ENCODE assay signal across 9 mouse cellular contexts in the genomic region with DNA sequence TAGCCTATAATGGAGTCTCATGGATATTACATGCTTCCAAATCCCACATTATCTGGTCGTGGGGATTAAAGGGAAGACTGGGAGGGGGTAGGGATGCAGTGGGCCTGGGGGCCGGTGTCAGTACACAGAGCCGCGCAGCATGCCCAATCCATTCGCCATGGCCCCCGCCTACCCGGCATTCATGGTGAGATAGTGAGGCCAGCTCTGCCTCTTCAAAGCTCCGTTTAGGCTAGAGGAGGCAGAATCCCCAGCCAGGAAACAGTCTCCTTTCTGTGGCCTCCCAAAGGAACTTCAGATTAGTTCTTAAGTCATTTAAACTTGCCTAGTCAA. TPM values are rescaled to one million over a fixed set of nuclear protein-coding genes. Genes with fewer than 3 reads are reported as not detected.
DNase-seq lines count a peak whose midpoint lies in the region; ATAC-seq and TF ChIP-seq lines count a peak whose summit lies in the region.
"Had no signal": no experiment of that assay in that cellular context is flagged by ENCODE, and none has a peak within 500 bp of the region (broad histone marks: within the 10 kb centered on the region; RNA-seq: fewer than 3 reads in every experiment).

No protein-coding gene starts in this region.

- 0 out of 2 replicates have a peak, but pooled peaks have one; percentile 13 for ATAC-seq in heart, postnatal 0 days (ENCODE audit: insufficient read depth, low read depth)
- no peak for ATAC-seq in hindbrain, embryonic 13.5 days (ENCODE audit: low FRiP score)
- ATAC-seq in neural tube, embryonic 11.5 days (ENCODE audit: insufficient read depth, low FRiP score, low TSS enrichment): peak; percentile 83

- no peaks in the 10 kb centered on the region for H3K9me3 ChIP-seq in heart, postnatal 0 days (replicated peaks; ENCODE audit: control insufficient read depth, low read length)
- no peaks in the 10 kb centered on the region for H3K9me3 ChIP-seq in hindbrain, embryonic 13.5 days
- H3K9me3 ChIP-seq in neural tube, embryonic 11.5 days (ENCODE audit: control insufficient read depth, low read length): no peaks in the 10 kb centered on the region

- H3K27me3 ChIP-seq in heart, postnatal 0 days (ENCODE audit: control insufficient read depth, insufficient read depth, low read length): no peaks in the 10 kb centered on the region
- peaks cover 30% of the 10 kb centered on the region for H3K27me3 ChIP-seq in hindbrain, embryonic 13.5 days
- H3K27me3 ChIP-seq in neural tube, embryonic 11.5 days (ENCODE audit: control insufficient read depth, insufficient read depth, low read length): peaks cover 35% of the 10 kb centered on the region

- H3K4me1 ChIP-seq in heart, postnatal 0 days (ENCODE audit: control insufficient read depth, insufficient read depth): 0 out of 2 replicates have a peak, but pooled peaks cover 15% of the 10 kb centered on the region
- peaks cover 74% of the 10 kb centered on the region for H3K4me1 ChIP-seq in hindbrain, embryonic 13.5 days (replicated peaks)
- peaks cover 34% of the 10 kb centered on the region for H3K4me1 ChIP-seq in neural tube, embryonic 11.5 days (ENCODE audit: control insufficient read depth, insufficient read depth, low read length)

- WGBS in heart, postnatal 0 days: 29% methylated on average over 8 of the region's 8 CpGs
- 20% methylated on average over 8 of the region's 8 CpGs for WGBS in hindbrain, embryonic 13.5 days
- WGBS in neural tube, embryonic 11.5 days: 21% methylated on average over 8 of the region's 8 CpGs

- no peak for TF ChIP-seq EP300 in heart, postnatal 0 days (IDR thresholded peaks at IDR 0.05; ENCODE audit: low read depth)

- no peak for TF ChIP-seq CTCF in heart, postnatal 0 days (IDR thresholded peaks at IDR 0.05; ENCODE audit: low read depth)

- peak overlapping the region; percentile 32; the same call in 1 of the 2 replicates for H3K4me2 ChIP-seq in heart, postnatal 0 days (ENCODE audit: low read depth, low read length)
- no peak overlapping the region; the same call in 1 of the 2 replicates for H3K4me2 ChIP-seq in hindbrain, embryonic 13.5 days
- no peak overlapping the region for H3K4me2 ChIP-seq in neural tube, embryonic 11.5 days (ENCODE audit: low read depth)
- H3K4me2 ChIP-seq: lung, embryonic 14.5 days had no signal

- H3K4me3 ChIP-seq in heart, postnatal 0 days (ENCODE audit: low read depth, low read length): no peak overlapping the region
- H3K4me3 ChIP-seq in hindbrain, embryonic 13.5 days: no peak overlapping the region
- H3K4me3 ChIP-seq in neural tube, embryonic 11.5 days (ENCODE audit: low read depth, low read length): no peak overlapping the region

- H3K27ac ChIP-seq in heart, postnatal 0 days (ENCODE audit: low read depth): peak overlapping the region; percentile 70
- H3K27ac ChIP-seq in hindbrain, embryonic 13.5 days: peak overlapping the region; percentile 91
- 0 out of 2 replicates have a peak overlapping the region, but pooled peaks have one; percentile 39 for H3K27ac ChIP-seq in neural tube, embryonic 11.5 days (ENCODE audit: low read depth, low read length)

- DNase-seq in heart, postnatal 0 days (ENCODE audit: low spot score): no peak
- DNase-seq in heart, postnatal 10 days: no peak
- peak; percentile 69 for DNase-seq in embryo, embryonic 9.5 days (ENCODE audit: extremely low spot score)
- DNase-seq in neural tube, embryonic 11.5 days (ENCODE audit: low spot score): peak; percentile 81
- DNase-seq in frontal cortex, adult 2 months (ENCODE audit: extremely low spot score in 1 of 2, low spot score in 1 of 2): no peak
- no peak for DNase-seq in thymus, postnatal 25 days
- DNase-seq: heart, postnatal 36 days; lung, embryonic 14.5 days had no signal

- no peak overlapping the region for H3K9ac ChIP-seq in heart, postnatal 0 days (replicated peaks; ENCODE audit: low read depth, low read length)
- peak overlapping the region; percentile 1; the same call in 1 of the 2 replicates for H3K9ac ChIP-seq in hindbrain, embryonic 13.5 days
- H3K9ac ChIP-seq in neural tube, embryonic 11.5 days (ENCODE audit: low read length): no peak overlapping the region
- H3K9ac ChIP-seq: lung, embryonic 14.5 days had no signal

- no peaks in the 10 kb centered on the region for H3K36me3 ChIP-seq in heart, postnatal 0 days (replicated peaks; ENCODE audit: control insufficient read depth, insufficient read depth, low read length)
- H3K36me3 ChIP-seq in hindbrain, embryonic 13.5 days: no peaks in the 10 kb centered on the region
- no peaks in the 10 kb centered on the region for H3K36me3 ChIP-seq in neural tube, embryonic 11.5 days (ENCODE audit: control insufficient read depth, insufficient read depth, low read length)

- intact Hi-C loops in heart, postnatal 10 days (cut with DNase I): no loop called here

RNA-seq across cellular contexts. Expression of gene Pipox, which starts 8.7 kb away (rescaled TPM):
- 2.4 and 3.7 TPM in 2 replicates for total RNA-seq in heart, postnatal 0 days (2014; rRNA removed; ENCODE audit: low replicate concordance)
- polyA plus RNA-seq in heart, postnatal 0 days (2015; fragmentation: Nextera tagmentation; extraction: Ambion mirVana): 2.6 and 3.1 TPM in 2 replicates
- total RNA-seq in heart, postnatal 10 days (2021): 1 to 10 TPM; 1.2 to 1.4 TPM
- polyA plus RNA-seq in hindbrain, embryonic 13.5 days (2015; fragmentation: Nextera tagmentation; extraction: Ambion mirVana): 4.2 and 6.6 TPM in 2 replicates
- 2.6 and 4.0 TPM in 2 replicates for polyA plus RNA-seq in neural tube, embryonic 11.5 days (2014; fragmentation: Nextera tagmentation; extraction: Ambion mirVana)
- 7.0 and 8.6 TPM in 2 replicates for polyA plus RNA-seq in frontal cortex, adult 2 months (2012; rRNA removed)

RNA-seq across cellular contexts. Expression of gene Sez6, which starts 45.4 kb away (rescaled TPM):
- total RNA-seq in heart, postnatal 0 days (2014; rRNA removed; ENCODE audit: low replicate concordance): 0.77 TPM in 1 of 2 replicates, not detected in the other
- polyA plus RNA-seq in heart, postnatal 0 days (2015; fragmentation: Nextera tagmentation; extraction: Ambion mirVana): 0.08 TPM in 1 of 2 replicates, not detected in the other
- under 1 TPM; 0.22 to 0.64 TPM for total RNA-seq in heart, postnatal 10 days (2021)
- 112 and 121 TPM in 2 replicates for polyA plus RNA-seq in hindbrain, embryonic 13.5 days (2015; fragmentation: Nextera tagmentation; extraction: Ambion mirVana)
- polyA plus RNA-seq in neural tube, embryonic 11.5 days (2014; fragmentation: Nextera tagmentation; extraction: Ambion mirVana): 12.4 and 13.8 TPM in 2 replicates
- polyA plus RNA-seq in frontal cortex, adult 2 months (2012; rRNA removed): 169 and 190 TPM in 2 replicates

Comparison
In these comparisons a context has a peak if more than half of its experiments do, and no peak if none do; other contexts are left out.
1. DNase-seq: peak in embryo, embryonic 9.5 days (single experiment) and neural tube, embryonic 11.5 days (single experiment); none in heart, postnatal 0 days (single experiment), heart, postnatal 10 days (0 of 2), frontal cortex, adult 2 months (0 of 2) and thymus, postnatal 25 days (single experiment).
2. H3K27ac ChIP-seq: peak in every context shown above with its lines; median percentile 91 in hindbrain, embryonic 13.5 days; 70 in heart, postnatal 0 days; 39 in neural tube, embryonic 11.5 days.
3. RNA of gene Sez6, which starts 45.4 kb away (polyA plus RNA-seq): 169 to 190 TPM in frontal cortex, adult 2 months, 112 to 121 TPM in hindbrain, embryonic 13.5 days and 12.4 to 13.8 TPM in neural tube, embryonic 11.5 days; 0.08 TPM in heart, postnatal 0 days; every median in the first group is over 10 times any median in the second.